In genomic region chr12:101782787-101783186, GRCm38 (mm10) we compare ENCODE assay signal across 15 mouse cellular contexts. TPM values are rescaled to one million over a fixed set of nuclear protein-coding genes. Genes with fewer than 3 reads are reported as not detected.
DNase-seq lines count a peak whose midpoint lies in the region; ATAC-seq and TF ChIP-seq lines count a peak whose summit lies in the region.
"Had no signal": no experiment of that assay in that cellular context is flagged by ENCODE, and none has a peak within 500 bp of the region (broad histone marks: within the 10 kb centered on the region; RNA-seq: fewer than 3 reads in every experiment).

No protein-coding gene starts in this region.

- H3K4me3 ChIP-seq in forebrain, postnatal 0 days (ENCODE audit: low read depth, low read length) = no peak overlapping the region
- H3K4me3 ChIP-seq in forebrain, embryonic 12.5 days (replicated peaks) = no peak overlapping the region
- no peak overlapping the region for H3K4me3 ChIP-seq in midbrain, postnatal 0 days (ENCODE audit: low read depth, low read length)
- no peak overlapping the region for H3K4me3 ChIP-seq in midbrain, embryonic 15.5 days
- H3K4me3 ChIP-seq in intestine, embryonic 14.5 days (ENCODE audit: low read depth, low read length) = no peak overlapping the region
- H3K4me3 ChIP-seq: megakaryocyte, embryonic 14.5 days; myocyte had no signal

- H3K4me2 ChIP-seq in forebrain, postnatal 0 days (ENCODE audit: low read depth) = no peak overlapping the region
- H3K4me2 ChIP-seq in forebrain, embryonic 12.5 days = no peak overlapping the region
- H3K4me2 ChIP-seq in midbrain, postnatal 0 days (ENCODE audit: low read depth, low read length, poor library complexity, severe bottlenecking) = no peak overlapping the region
- H3K4me2 ChIP-seq in midbrain, embryonic 15.5 days = no peak overlapping the region
- no peak overlapping the region for H3K4me2 ChIP-seq in intestine, embryonic 14.5 days (ENCODE audit: low read length)

- no peak overlapping the region for H3K27ac ChIP-seq in forebrain, postnatal 0 days (ENCODE audit: low read depth, low read length)
- no peak overlapping the region for H3K27ac ChIP-seq in forebrain, embryonic 12.5 days
- no peak overlapping the region for H3K27ac ChIP-seq in midbrain, postnatal 0 days (ENCODE audit: low read depth, low read length)
- no peak overlapping the region for H3K27ac ChIP-seq in midbrain, embryonic 15.5 days
- no peak overlapping the region for H3K27ac ChIP-seq in intestine, embryonic 14.5 days (ENCODE audit: low read depth)

- no peak overlapping the region for H3K9ac ChIP-seq in forebrain, postnatal 0 days
- H3K9ac ChIP-seq in forebrain, embryonic 12.5 days = no peak overlapping the region
- no peak overlapping the region for H3K9ac ChIP-seq in midbrain, postnatal 0 days (replicated peaks; ENCODE audit: low read length, poor library complexity, severe bottlenecking)
- H3K9ac ChIP-seq in midbrain, embryonic 15.5 days = no peak overlapping the region
- no peak overlapping the region for H3K9ac ChIP-seq in intestine, embryonic 14.5 days (ENCODE audit: low read length)

- DNase-seq in forebrain, postnatal 0 days = no peak
- no peak for DNase-seq in midbrain, postnatal 0 days (ENCODE audit: low spot score)
- DNase-seq in intestine, embryonic 14.5 days (ENCODE audit: low spot score) = no peak
- peak; percentile 36 to 46 for DNase-seq in lung, postnatal 4 days
- DNase-seq: adrenal gland, postnatal 36 days; cerebellum, adult 11-12 months; gastrocnemius, postnatal 10 days; kidney, adult 11 months; thymus, postnatal 25 days had no signal

- TF ChIP-seq CTCF in forebrain, postnatal 0 days (IDR thresholded peaks at IDR 0.05; ENCODE audit: low read depth) = 0 out of 2 replicates have a peak, but pooled peaks have one; percentile 5
- TF ChIP-seq CTCF in midbrain, postnatal 0 days (IDR thresholded peaks at IDR 0.05) = peak; percentile 25

- 62% methylated on average over 2 of the region's 2 CpGs for WGBS in forebrain, postnatal 0 days
- 55% methylated on average over 2 of the region's 2 CpGs for WGBS in forebrain, embryonic 12.5 days
- 59% methylated on average over 2 of the region's 2 CpGs for WGBS in midbrain, postnatal 0 days
- 64% methylated on average over 2 of the region's 2 CpGs for WGBS in midbrain, embryonic 15.5 days
- WGBS in intestine, embryonic 14.5 days = 40% methylated on average over 2 of the region's 2 CpGs

- no peaks in the 10 kb centered on the region for H3K36me3 ChIP-seq in forebrain, postnatal 0 days (ENCODE audit: insufficient read depth)
- no peaks in the 10 kb centered on the region for H3K36me3 ChIP-seq in forebrain, embryonic 12.5 days (replicated peaks)
- no peaks in the 10 kb centered on the region for H3K36me3 ChIP-seq in midbrain, postnatal 0 days (ENCODE audit: insufficient read depth, low read length)
- H3K36me3 ChIP-seq in midbrain, embryonic 15.5 days (replicated peaks) = no peaks in the 10 kb centered on the region
- H3K36me3 ChIP-seq in intestine, embryonic 14.5 days (ENCODE audit: control insufficient read depth, insufficient read depth, low read length) = no peaks in the 10 kb centered on the region

- H3K27me3 ChIP-seq in forebrain, postnatal 0 days (ENCODE audit: insufficient read depth, low read length) = no peaks in the 10 kb centered on the region
- H3K27me3 ChIP-seq in forebrain, embryonic 12.5 days = no peaks in the 10 kb centered on the region
- H3K27me3 ChIP-seq in midbrain, postnatal 0 days (ENCODE audit: insufficient read depth, low read length) = no peaks in the 10 kb centered on the region
- H3K27me3 ChIP-seq in midbrain, embryonic 15.5 days (replicated peaks) = no peaks in the 10 kb centered on the region
- no peaks in the 10 kb centered on the region for H3K27me3 ChIP-seq in intestine, embryonic 14.5 days (replicated peaks; ENCODE audit: control insufficient read depth, insufficient read depth, low read length)
- H3K27me3 ChIP-seq: megakaryocyte, embryonic 14.5 days had no signal

- no peak for ATAC-seq in forebrain, postnatal 0 days
- ATAC-seq in forebrain, embryonic 12.5 days (ENCODE audit: low FRiP score) = no peak
- no peak for ATAC-seq in midbrain, postnatal 0 days (ENCODE audit: low FRiP score)
- no peak for ATAC-seq in midbrain, embryonic 15.5 days (replicated peaks)
- ATAC-seq in intestine, embryonic 14.5 days (replicated peaks; ENCODE audit: low FRiP score, low TSS enrichment, low read depth) = 0 out of 2 replicates have a peak, but pooled peaks have one; percentile 32
- ATAC-seq in granulocyte monocyte progenitor cell, adult 5-6 weeks (replicated peaks; ENCODE audit: poor library complexity, severe bottlenecking) = no peak
- ATAC-seq in erythroid progenitor cell, adult 5-6 weeks (replicated peaks; ENCODE audit: low FRiP score, poor library complexity, severe bottlenecking) = no peak

- H3K4me1 ChIP-seq in forebrain, postnatal 0 days (ENCODE audit: insufficient read depth) = no peaks in the 10 kb centered on the region
- no peaks in the 10 kb centered on the region for H3K4me1 ChIP-seq in forebrain, embryonic 12.5 days
- no peaks in the 10 kb centered on the region for H3K4me1 ChIP-seq in midbrain, postnatal 0 days (ENCODE audit: insufficient read depth, low read length)
- no peaks in the 10 kb centered on the region for H3K4me1 ChIP-seq in midbrain, embryonic 15.5 days
- H3K4me1 ChIP-seq in intestine, embryonic 14.5 days (replicated peaks; ENCODE audit: control insufficient read depth, insufficient read depth, low read length) = no peaks in the 10 kb centered on the region
- H3K4me1 ChIP-seq: megakaryocyte, embryonic 14.5 days had no signal

- H3K9me3 ChIP-seq in forebrain, postnatal 0 days (ENCODE audit: low read length) = no peaks in the 10 kb centered on the region
- no peaks in the 10 kb centered on the region for H3K9me3 ChIP-seq in forebrain, embryonic 12.5 days
- H3K9me3 ChIP-seq in midbrain, postnatal 0 days (ENCODE audit: low read length) = 0 out of 2 replicates have a peak, but pooled peaks cover 2% of the 10 kb centered on the region
- H3K9me3 ChIP-seq in midbrain, embryonic 15.5 days = no peaks in the 10 kb centered on the region
- H3K9me3 ChIP-seq in intestine, embryonic 14.5 days (ENCODE audit: control insufficient read depth, low read length) = no peaks in the 10 kb centered on the region

RNA-seq across cellular contexts. Expression of gene Fbln5, which starts 36.1 kb away (rescaled TPM):
- 4.2 and 7.5 TPM in 2 replicates for total RNA-seq in forebrain, postnatal 0 days (2014; rRNA removed)
- 14.0 and 15.6 TPM in 2 replicates for polyA plus RNA-seq in forebrain, postnatal 0 days (2015; fragmentation: Nextera tagmentation; extraction: Ambion mirVana)
- polyA plus RNA-seq in forebrain, embryonic 12.5 days (2016; fragmentation: Nextera tagmentation; extraction: Ambion mirVana) = 8.7 and 12.2 TPM in 2 replicates
- 10.7 and 11.0 TPM in 2 replicates for total RNA-seq in midbrain, postnatal 0 days (2014; rRNA removed)
- 16.7 and 19.8 TPM in 2 replicates for polyA plus RNA-seq in midbrain, postnatal 0 days (2015; fragmentation: Nextera tagmentation; extraction: Ambion mirVana)
- polyA plus RNA-seq in midbrain, embryonic 15.5 days (2015; fragmentation: Nextera tagmentation; extraction: Ambion mirVana) = 10.1 and 11.6 TPM in 2 replicates
- 42.4 and 44.0 TPM in 2 replicates for polyA plus RNA-seq in intestine, embryonic 14.5 days (2014; fragmentation: Nextera tagmentation; extraction: Ambion mirVana)
- total RNA-seq in granulocyte monocyte progenitor cell, adult 5-6 weeks (2014; fragmentation: Nextera tagmentation) = not detected in 2 replicates
- total RNA-seq in granulocyte monocyte progenitor cell, adult 5-6 weeks (2017) = not detected in 2 replicates
- not detected in 2 replicates for total RNA-seq in erythroid progenitor cell, adult 5-6 weeks (2015; ENCODE audit: low replicate concordance)
- 1.3 TPM in 1 of 2 replicates, not detected in the other for total RNA-seq in erythroid progenitor cell, adult 5-6 weeks (2017; ENCODE audit: low replicate concordance)

Comparison
In these comparisons a context has a peak if more than half of its experiments do, and no peak if none do; other contexts are left out.
1. DNase-seq: peak in lung, postnatal 4 days (2 of 2); none in forebrain, postnatal 0 days (single experiment), midbrain, postnatal 0 days (single experiment) and intestine, embryonic 14.5 days (single experiment).